Mouse (Mus musculus) embryonic fibroblast, embryonic 13.5 days (primary cell): ENCODE measurements around the gene Ptpn21. TPM values are rescaled to one million over a fixed set of nuclear protein-coding genes. Genes with fewer than 3 reads are reported as not detected.

Experiments
- H3K27ac ChIP-seq: 2 replicates; pipeline ENCODE4 v1.5.1; 2012; ENCODE audit warnings: low read length, control low read depth, inconsistent platforms; ENCODE audit not compliant: insufficient read depth
- H3K4me1 ChIP-seq: 2 replicates; pipeline ENCODE4 v1.6.1; 2011; ENCODE audit warnings: low read length; ENCODE audit not compliant: control insufficient read depth, insufficient read depth
- H3K4me3 ChIP-seq: 2 replicates; pipeline ENCODE4 v1.5.1; 2011; ENCODE audit warnings: mild to moderate bottlenecking, control low read depth, low read length; ENCODE audit not compliant: insufficient read depth
- CTCF ChIP-seq: IDR thresholded peaks from 2 replicates; pipeline ENCODE4 v1.5.1; 2011; ENCODE audit warnings: mild to moderate bottlenecking, control low read depth, low read length, moderate library complexity, borderline replicate concordance; ENCODE audit not compliant: insufficient read depth
- POLR2A ChIP-seq: IDR thresholded peaks from 2 replicates; pipeline ENCODE4 v1.6.1; 2011; ENCODE audit warnings: low read depth, mild to moderate bottlenecking, control low read depth, low read length, moderate library complexity
- polyA plus RNA-seq: library from polyadenylated mRNA; stranded (reverse); fragments of >200 nt; gene quantifications from 2 replicates; pipeline ENCODE4 v1.2.4, GENCODE M21; 2011; ENCODE audit warnings: low read depth; ENCODE audit not compliant: missing spikeins, insufficient read length

Ptpn21 gene
- polyA plus RNA-seq, 1 experiment = 22.5 TPM

DNA sequence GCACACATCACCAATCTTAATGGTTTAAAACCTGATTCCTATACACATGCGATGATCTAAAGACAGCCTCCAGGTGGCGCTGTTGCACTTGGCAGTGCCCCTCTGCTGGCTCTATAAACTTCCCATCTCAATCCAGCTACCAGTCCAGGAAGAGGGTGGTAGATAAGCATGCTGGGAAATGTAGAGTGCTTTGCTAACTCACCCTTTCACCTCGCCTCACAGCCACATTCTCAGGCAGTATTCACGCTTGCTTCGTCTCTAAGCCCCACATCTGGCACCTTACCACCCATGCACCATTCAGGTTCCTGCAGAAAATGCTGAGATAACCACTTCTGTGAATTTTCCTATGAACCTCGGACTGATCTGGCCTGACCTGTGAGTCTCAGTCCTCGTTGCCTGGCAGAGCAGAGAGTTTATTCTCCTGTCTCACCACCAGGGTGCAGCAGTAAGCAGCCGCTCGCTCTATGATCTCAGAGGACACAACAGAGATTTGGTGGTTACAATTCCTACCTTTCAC, 62.5 kb downstream of the Ptpn21 start:
- Histone ChIP-seq H3K27ac (no peak overlapping the region), H3K4me1 (no peaks in the 10 kb centered on the region; the same call in 1 of the 2 replicates), H3K4me3 (no peak overlapping the region)
- TF ChIP-seq CTCF = peak; percentile 74
- no peak for TF ChIP-seq POLR2A

GRCm38 (mm10) chr12:98673879-98674278, 63.3 kb downstream of the Ptpn21 start:
- Histone ChIP-seq H3K4me3 (no peak overlapping the region), H3K27ac (no peak overlapping the region), H3K4me1 (no peaks in the 10 kb centered on the region; the same call in 1 of the 2 replicates)
- TF ChIP-seq CTCF = no peak
- TF ChIP-seq POLR2A = no peak

DNA sequence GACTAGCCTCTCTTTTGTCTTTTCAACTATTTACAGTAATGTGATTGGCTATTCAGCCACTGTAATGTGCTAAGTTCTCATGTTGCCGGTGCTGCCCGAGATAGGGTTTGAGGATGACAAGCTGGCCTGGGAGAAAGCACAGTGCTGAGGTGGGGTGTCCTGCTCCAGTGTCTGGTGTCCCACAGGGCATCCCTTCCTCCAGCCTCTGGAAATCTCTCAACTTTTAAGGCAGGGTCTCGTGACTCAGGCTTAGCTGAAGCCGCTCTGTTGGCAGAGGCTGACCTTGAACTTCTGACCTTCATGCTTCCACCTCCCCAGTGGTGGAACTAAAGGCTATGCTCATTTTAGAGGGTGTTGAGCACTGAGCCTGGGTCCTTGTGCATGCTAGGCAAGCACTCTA, 66.8 kb downstream of the Ptpn21 start:
- Histone ChIP-seq H3K4me3 (no peak overlapping the region), H3K4me1 (peaks cover 4% of the 10 kb centered on the region; the same call in 1 of the 2 replicates), H3K27ac (no peak overlapping the region)
- no peak for TF ChIP-seq CTCF
- no peak for TF ChIP-seq POLR2A

GRCm38 (mm10) chr12:98669864-98670263, 67.3 kb downstream of the Ptpn21 start:
- no peak overlapping the region for H3K4me3 ChIP-seq

DNA sequence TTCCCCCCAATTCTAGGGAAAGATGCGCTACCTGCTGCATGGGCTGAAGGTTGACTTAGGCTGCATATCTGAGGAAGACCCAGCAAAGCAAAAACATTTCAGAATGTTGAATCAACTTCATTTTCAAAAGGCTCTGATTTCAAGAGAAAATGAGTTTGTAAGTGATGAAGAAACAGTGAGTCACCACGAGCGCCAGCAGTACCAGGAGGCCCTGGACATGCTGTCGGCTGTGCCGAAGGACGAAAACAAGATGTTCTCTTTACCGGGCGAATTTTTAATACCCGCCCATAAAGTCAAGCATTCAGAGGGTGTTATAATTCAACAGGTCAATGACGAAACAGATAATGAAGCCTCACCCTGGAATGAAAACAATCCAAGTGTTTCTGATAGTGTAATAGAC, 68.1 kb downstream of the Ptpn21 start:
- Histone ChIP-seq H3K4me3 (no peak overlapping the region), H3K4me1 (peaks cover 4% of the 10 kb centered on the region; the same call in 1 of the 2 replicates), H3K27ac (no peak overlapping the region)
- TF ChIP-seq POLR2A (no peak), CTCF (no peak)

More at GRCm38 (mm10) chr12:98669864-98670263, 67.3 kb downstream of the Ptpn21 start:
- TF ChIP-seq CTCF = no peak
- no peak overlapping the region for H3K27ac ChIP-seq
- peaks cover 4% of the 10 kb centered on the region; the same call in 1 of the 2 replicates for H3K4me1 ChIP-seq

DNA sequence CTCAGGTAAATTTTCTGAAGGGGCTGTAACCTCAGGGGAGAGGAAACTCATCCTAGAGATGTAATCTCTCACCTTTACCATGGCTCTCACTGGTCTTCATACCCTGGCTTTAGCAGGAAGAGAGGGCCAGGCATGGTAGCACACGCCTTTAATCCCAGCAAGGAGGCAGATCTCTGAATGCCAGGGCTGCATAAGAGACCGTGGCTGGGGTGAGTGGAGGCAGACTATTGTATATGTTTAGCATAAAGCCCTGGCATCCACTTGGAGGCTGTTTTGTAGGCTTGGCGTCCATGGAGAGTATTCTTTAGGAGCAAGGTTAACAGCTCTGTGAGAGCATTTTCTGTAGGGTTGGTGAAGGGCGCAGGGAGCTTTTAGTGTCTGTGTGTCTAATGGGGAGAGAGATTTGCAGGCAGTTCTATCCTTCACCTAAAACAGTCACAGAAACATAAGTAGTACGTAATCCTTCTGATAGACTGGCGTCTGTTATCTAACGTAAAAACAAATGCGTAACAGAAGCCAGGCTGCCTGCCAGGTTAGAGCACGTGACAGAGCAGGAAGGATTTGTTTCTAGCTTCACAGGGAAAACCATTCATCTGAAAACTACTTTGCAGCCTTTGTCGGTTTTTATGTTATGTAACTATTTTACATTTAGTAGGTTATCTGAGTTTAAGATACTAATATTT, 68.9 kb downstream of the Ptpn21 start:
- TF ChIP-seq POLR2A (no peak), CTCF (no peak)
- Histone ChIP-seq H3K4me1 (peaks cover 4% of the 10 kb centered on the region; the same call in 1 of the 2 replicates), H3K4me3 (no peak overlapping the region), H3K27ac (no peak overlapping the region)

DNA sequence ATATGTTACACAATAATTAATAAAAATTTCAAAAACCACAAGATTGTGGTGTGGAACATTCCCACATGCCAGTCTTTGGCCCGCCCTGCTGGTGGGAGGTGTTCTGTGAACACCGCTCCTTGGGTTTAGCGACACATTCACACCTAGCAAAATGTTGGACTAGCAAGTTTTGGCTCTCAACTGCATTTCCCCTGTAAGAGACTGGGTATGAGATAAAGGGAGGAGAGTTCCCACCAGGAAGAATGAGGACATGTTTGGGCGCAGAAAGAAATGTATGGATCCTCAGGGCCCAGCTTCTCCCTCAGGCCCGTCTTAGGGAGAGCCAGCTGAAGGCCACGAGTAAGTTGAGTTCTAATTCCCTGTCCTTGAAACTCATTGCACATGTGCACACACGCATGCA, 74.6 kb downstream of the Ptpn21 start:
- no peaks in the 10 kb centered on the region for H3K4me1 ChIP-seq
- no peak overlapping the region for H3K4me3 ChIP-seq
- no peak for TF ChIP-seq POLR2A
- TF ChIP-seq CTCF = no peak
- no peak overlapping the region for H3K27ac ChIP-seq

GRCm38 (mm10) chr12:98656873-98657272, 80.3 kb downstream of the Ptpn21 start:
- TF ChIP-seq CTCF = no peak
- no peak for TF ChIP-seq POLR2A
- no peak overlapping the region for H3K27ac ChIP-seq

GRCm38 (mm10) chr12:98644852-98645251, 92.4 kb downstream of the Ptpn21 start:
- Histone ChIP-seq H3K4me1 (no peaks in the 10 kb centered on the region), H3K4me3 (no peak overlapping the region), H3K27ac (no peak overlapping the region)
- TF ChIP-seq POLR2A (no peak), CTCF (no peak)

More at GRCm38 (mm10) chr12:98656873-98657272, 80.3 kb downstream of the Ptpn21 start:
- H3K4me1 ChIP-seq = no peaks in the 10 kb centered on the region
- no peak overlapping the region for H3K4me3 ChIP-seq

DNA sequence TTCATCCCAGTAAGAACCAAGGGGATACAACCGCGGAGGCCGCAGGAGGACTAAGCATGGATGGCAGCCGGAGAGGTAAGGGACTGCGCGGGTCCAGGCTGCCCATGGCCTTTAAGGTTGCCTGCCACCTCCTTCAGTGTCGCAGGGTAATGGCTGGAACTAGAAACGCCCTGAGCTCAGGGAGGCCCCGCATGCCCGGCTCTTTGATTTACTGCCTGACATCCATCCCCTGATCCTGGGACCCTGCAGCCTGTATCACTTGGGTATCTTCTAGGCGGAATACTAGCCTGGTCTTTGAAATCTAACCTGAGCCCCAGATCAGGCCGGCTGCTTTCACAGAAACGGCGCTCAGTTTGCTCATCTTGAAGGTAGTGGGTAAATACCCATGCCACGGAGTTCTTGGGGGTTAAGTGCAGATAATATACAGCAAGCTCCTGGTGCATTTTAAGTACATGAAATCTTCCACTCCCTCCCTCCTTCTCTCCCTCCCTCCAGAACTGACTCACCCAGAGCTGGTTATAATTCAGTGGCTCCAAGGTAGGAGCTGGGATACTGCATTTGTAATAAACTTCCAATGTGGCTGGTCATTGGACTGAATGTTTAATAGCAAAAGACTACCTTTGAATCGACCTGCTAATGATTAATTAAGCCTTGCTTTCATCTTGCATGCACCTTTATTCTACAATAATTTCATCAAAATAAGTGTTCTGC, 108.8 kb downstream of the Ptpn21 start:
- TF ChIP-seq POLR2A = no peak
- no peak for TF ChIP-seq CTCF
- no peak overlapping the region for H3K27ac ChIP-seq

More for the DNA sequence above, 108.8 kb downstream of the Ptpn21 start:
- Histone ChIP-seq H3K4me1 (no peaks in the 10 kb centered on the region; the same call in 1 of the 2 replicates), H3K4me3 (peak overlapping the region; percentile 90)
